18 mouse cellular contexts compared by ENCODE assay signal in genomic region chr4:136718193-136718986, GRCm38 (mm10).
DNase-seq lines count a peak whose midpoint lies in the region; ATAC-seq lines count a peak whose summit lies in the region.
"Had no signal": no experiment of that assay in that cellular context is flagged by ENCODE, and none has a peak within 500 bp of the region (broad histone marks: within the 10 kb centered on the region; RNA-seq: fewer than 3 reads in every experiment).

No protein-coding gene starts in this region.

- no peak overlapping the region for H3K27ac ChIP-seq in lung, embryonic 15.5 days
- H3K27ac ChIP-seq: embryonic facial prominence, embryonic 12.5 days; heart, embryonic 13.5 days; hindbrain, embryonic 15.5 days had no signal

- 0 out of 2 replicates have a peak, but pooled peaks cover 3% of the 10 kb centered on the region for H3K4me1 ChIP-seq in lung, embryonic 15.5 days
- H3K4me1 ChIP-seq: heart, embryonic 13.5 days had no signal

- DNase-seq in adrenal gland, adult (ENCODE audit: inconsistent age in 2 of 2, low spot score in 1 of 2): peak; percentile 51 to 57
- no peak for DNase-seq in adrenal gland, postnatal 25 days
- DNase-seq in lung, postnatal 10 days: no peak
- DNase-seq in left cerebral cortex, adult 11 months (ENCODE audit: low spot score): no peak
- no peak for DNase-seq in thymus, postnatal 36 days
- DNase-seq: cerebellum, adult 2 months; cerebellum, postnatal 10 days; forebrain, postnatal 0 days; gastrocnemius, postnatal 14 days; heart, adult 11 months; heart, postnatal 36 days had no signal

- no peaks in the 10 kb centered on the region for H3K27me3 ChIP-seq in lung, embryonic 15.5 days
- H3K27me3 ChIP-seq: embryonic facial prominence, embryonic 12.5 days; hindbrain, embryonic 15.5 days had no signal

- H3K36me3 ChIP-seq in lung, embryonic 15.5 days: no peaks in the 10 kb centered on the region
- H3K36me3 ChIP-seq: embryonic facial prominence, embryonic 12.5 days; heart, embryonic 13.5 days; hindbrain, embryonic 15.5 days had no signal

- no peak overlapping the region for H3K9ac ChIP-seq in lung, embryonic 15.5 days
- H3K9ac ChIP-seq: embryonic facial prominence, embryonic 12.5 days; forebrain, postnatal 0 days; heart, embryonic 13.5 days; hindbrain, embryonic 15.5 days had no signal

- no peaks in the 10 kb centered on the region for H3K9me3 ChIP-seq in lung, embryonic 15.5 days
- H3K9me3 ChIP-seq: embryonic facial prominence, embryonic 12.5 days; heart, embryonic 13.5 days; hindbrain, embryonic 15.5 days had no signal

- WGBS in lung, embryonic 15.5 days: 78% methylated on average over 14 of the region's 14 CpGs

- 0 out of 2 replicates have a peak, but pooled peaks have one; percentile 27 for ATAC-seq in lung, embryonic 15.5 days (ENCODE audit: borderline replicate concordance, extremely low read depth, low FRiP score, low TSS enrichment)
- peak; percentile 53; the same call in 1 of the 2 replicates for ATAC-seq in common myeloid progenitor, adult 5-6 weeks (replicated peaks; ENCODE audit: low read depth, poor library complexity, severe bottlenecking)
- ATAC-seq in megakaryocyte-erythroid progenitor cell, adult 5-6 weeks (replicated peaks; ENCODE audit: low FRiP score, low TSS enrichment, poor library complexity, severe bottlenecking): no peak
- ATAC-seq: forebrain, postnatal 0 days; intestine, embryonic 16.5 days had no signal

- H3K4me2 ChIP-seq in lung, embryonic 15.5 days: no peak overlapping the region
- H3K4me2 ChIP-seq: embryonic facial prominence, embryonic 12.5 days; heart, embryonic 13.5 days; hindbrain, embryonic 15.5 days had no signal

- H3K4me3 ChIP-seq in lung, embryonic 15.5 days: no peak overlapping the region
- H3K4me3 ChIP-seq: embryonic facial prominence, embryonic 12.5 days; heart, embryonic 13.5 days; hindbrain, embryonic 15.5 days had no signal

Comparison
In these comparisons a context has a peak if more than half of its experiments do, and no peak if none do; other contexts are left out.
1. DNase-seq: peak in adrenal gland, adult (2 of 2); none in adrenal gland, postnatal 25 days (single experiment), lung, postnatal 10 days (single experiment), left cerebral cortex, adult 11 months (single experiment) and thymus, postnatal 36 days (0 of 2).